Mouse (Mus musculus) embryonic fibroblast, embryonic 13.5 days (primary cell): ENCODE data around the gene Knl1.

Source experiments
- CTCF ChIP-seq: IDR thresholded peaks from 2 replicates; pipeline ENCODE4 v1.5.1; 2011; ENCODE audit warnings: mild to moderate bottlenecking, control low read depth, low read length, moderate library complexity, borderline replicate concordance; ENCODE audit not compliant: insufficient read depth
- POLR2A ChIP-seq: IDR thresholded peaks from 2 replicates; pipeline ENCODE4 v1.6.1; 2011; ENCODE audit warnings: low read depth, mild to moderate bottlenecking, control low read depth, low read length, moderate library complexity

GRCm38 (mm10) chr2:119015604-119016180, 31.2 kb upstream of the Knl1 start:
- TF ChIP-seq CTCF (no peak), POLR2A (no peak)
